8 mouse cellular contexts compared by ENCODE assay signal in the genomic region with DNA sequence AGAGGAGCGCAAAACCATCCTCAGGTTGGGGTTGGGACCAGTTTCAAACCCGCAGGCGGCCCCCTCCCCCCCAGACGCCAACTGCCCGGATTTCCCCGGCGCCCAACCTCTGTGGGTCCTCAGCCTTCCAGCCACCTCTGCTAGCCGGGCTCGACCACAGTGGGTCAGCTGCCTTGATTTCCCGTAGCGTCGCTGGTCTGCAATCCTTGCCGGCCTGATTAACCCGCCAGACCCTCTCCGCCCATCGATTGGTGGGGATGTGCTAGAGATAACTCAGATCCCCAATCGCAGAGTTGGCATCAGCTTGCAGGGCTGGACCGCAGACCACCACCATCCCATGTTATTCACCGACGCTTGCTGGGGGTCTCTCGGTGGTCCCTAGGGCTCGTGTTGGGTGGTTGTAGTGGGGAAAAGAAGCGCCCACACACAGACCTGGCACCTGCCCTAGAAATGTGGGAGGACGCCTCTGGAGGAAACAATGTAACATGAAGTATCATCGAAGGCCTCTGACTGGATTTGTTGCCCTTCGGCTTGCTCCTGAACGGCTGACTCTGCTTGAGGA. TPM values are rescaled to one million over a fixed set of nuclear protein-coding genes. Genes with fewer than 3 reads are reported as not detected.
DNase-seq lines count a peak whose midpoint lies in the region; ATAC-seq and TF ChIP-seq lines count a peak whose summit lies in the region.

No protein-coding gene starts in this region.

- no peak for TF ChIP-seq POLR2A in testis, adult 2 months (IDR thresholded peaks at IDR 0.05; ENCODE audit: control insufficient read depth, low read depth, low read length)

- 0 out of 2 replicates have a peak, but pooled peaks cover 3% of the 10 kb centered on the region for H3K4me1 ChIP-seq in lung, embryonic 14.5 days (ENCODE audit: insufficient read depth)
- peaks cover 8% of the 10 kb centered on the region for H3K4me1 ChIP-seq in lung, embryonic 16.5 days (replicated peaks; ENCODE audit: control insufficient read depth, insufficient read depth, low read length)
- peaks cover 7% of the 10 kb centered on the region; the same call in 1 of the 2 replicates for H3K4me1 ChIP-seq in testis, adult 2 months (ENCODE audit: control insufficient read depth, insufficient read depth, low read length)

- H3K4me2 ChIP-seq in lung, embryonic 14.5 days: peak overlapping the region; percentile 90
- peak overlapping the region; percentile 95 for H3K4me2 ChIP-seq in lung, embryonic 16.5 days (ENCODE audit: low read depth, low read length)

- peak overlapping the region; percentile 88 for H3K27ac ChIP-seq in lung, embryonic 14.5 days (ENCODE audit: low read depth)
- peak overlapping the region; percentile 78 for H3K27ac ChIP-seq in lung, embryonic 16.5 days (ENCODE audit: low read length)
- peak overlapping the region; percentile 88 for H3K27ac ChIP-seq in testis, adult 2 months (ENCODE audit: control insufficient read depth, insufficient read depth, low read depth, low read length)

- no peaks in the 10 kb centered on the region for H3K9me3 ChIP-seq in lung, embryonic 14.5 days (ENCODE audit: low read depth, low read length)
- H3K9me3 ChIP-seq in lung, embryonic 16.5 days (ENCODE audit: control insufficient read depth, low read length): no peaks in the 10 kb centered on the region

- ATAC-seq in lung, embryonic 14.5 days (ENCODE audit: insufficient read depth): peak; percentile 67
- peak; percentile 63; the same call in 1 of the 2 replicates for ATAC-seq in lung, embryonic 16.5 days (ENCODE audit: low read depth)

- peak overlapping the region; percentile 94 for H3K9ac ChIP-seq in lung, embryonic 14.5 days
- H3K9ac ChIP-seq in lung, embryonic 16.5 days (ENCODE audit: low read length): peak overlapping the region; percentile 99

- peak; percentile 24 for DNase-seq in lung, embryonic 14.5 days
- DNase-seq in lung, postnatal 25 days (ENCODE audit: low spot score): no peak
- DNase-seq in c-Kit-positive CD71-negative TER-119-negative erythroid progenitor cells, embryonic 14.5 days (ENCODE audit: low read depth): peak; percentile 10
- DNase-seq in heart, postnatal 4 days: peak; percentile 44
- no peak for DNase-seq in layer of hippocampus, postnatal 10 days (ENCODE audit: low spot score in 2 of 2)
- no peak for DNase-seq in cerebellum, adult 9-10 months

- no peak for TF ChIP-seq CTCF in lung, embryonic 14.5 days (IDR thresholded peaks at IDR 0.05; ENCODE audit: low read depth)
- no peak for TF ChIP-seq CTCF in testis, adult 2 months (IDR thresholded peaks at IDR 0.05; ENCODE audit: control insufficient read depth, insufficient read depth, insufficient replicate concordance, low read depth, low read length)

- no peaks in the 10 kb centered on the region for H3K27me3 ChIP-seq in lung, embryonic 14.5 days (ENCODE audit: insufficient read depth, low read length)
- no peaks in the 10 kb centered on the region for H3K27me3 ChIP-seq in lung, embryonic 16.5 days (ENCODE audit: control insufficient read depth, insufficient read depth, low read depth, low read length)
- no peaks in the 10 kb centered on the region for H3K27me3 ChIP-seq in testis, adult 2 months (ENCODE audit: control insufficient read depth, insufficient read depth, low read length)

- H3K4me3 ChIP-seq in lung, embryonic 14.5 days (ENCODE audit: low read depth, low read length): peak overlapping the region; percentile 97
- H3K4me3 ChIP-seq in lung, embryonic 16.5 days (ENCODE audit: low read length): peak overlapping the region; percentile 95
- peak overlapping the region; percentile 88 for H3K4me3 ChIP-seq in testis, adult 2 months (ENCODE audit: control insufficient read depth, low read depth, low read length)

- H3K36me3 ChIP-seq in lung, embryonic 14.5 days (ENCODE audit: insufficient read depth): peaks cover 3% of the 10 kb centered on the region; the same call in 1 of the 2 replicates
- H3K36me3 ChIP-seq in lung, embryonic 16.5 days (ENCODE audit: control insufficient read depth, insufficient read depth, low read length): no peaks in the 10 kb centered on the region
- H3K36me3 ChIP-seq in testis, adult 2 months (ENCODE audit: control insufficient read depth, insufficient read depth, low read length): no peaks in the 10 kb centered on the region; the same call in 1 of the 2 replicates

- 1% methylated on average over 27 of the region's 27 CpGs for WGBS in lung, embryonic 14.5 days
- under 1% methylated on average over 23 of the region's 27 CpGs for WGBS in lung, embryonic 16.5 days

RNA-seq across cellular contexts. Expression of a gene that starts 0.5 kb away (rescaled TPM):
- polyA plus RNA-seq in lung, embryonic 14.5 days (2014; fragmentation: Nextera tagmentation; extraction: Ambion mirVana): 103 and 106 TPM in 2 replicates
- 10 to 100 TPM; 41.7 to 42.8 TPM for total RNA-seq in heart, postnatal 4 days (2021)
- polyA plus RNA-seq in lung, embryonic 16.5 days (2015; fragmentation: Nextera tagmentation; extraction: Ambion mirVana): 72.1 and 78.6 TPM in 2 replicates
- 23.6 and 31.8 TPM in 2 replicates for polyA plus RNA-seq in testis, adult 2 months (2012; rRNA removed)
- 10 to 100 TPM; 48.3 to 52.7 TPM for total RNA-seq in layer of hippocampus, postnatal 10 days (2021)

RNA-seq across cellular contexts. Expression of a gene that starts 10.9 kb away (rescaled TPM):
- 32.2 and 34.1 TPM in 2 replicates for polyA plus RNA-seq in lung, embryonic 14.5 days (2014; fragmentation: Nextera tagmentation; extraction: Ambion mirVana)
- 10 to 100 TPM; 90.0 to 96.8 TPM for total RNA-seq in heart, postnatal 4 days (2021)
- polyA plus RNA-seq in lung, embryonic 16.5 days (2015; fragmentation: Nextera tagmentation; extraction: Ambion mirVana): 46.2 and 47.8 TPM in 2 replicates
- polyA plus RNA-seq in testis, adult 2 months (2012; rRNA removed): 12.5 and 12.7 TPM in 2 replicates
- 100 to 1,000 TPM; 308 to 332 TPM for total RNA-seq in layer of hippocampus, postnatal 10 days (2021)

RNA-seq across cellular contexts. Expression of a gene that starts 32.0 kb away (rescaled TPM):
- 167 and 171 TPM in 2 replicates for polyA plus RNA-seq in lung, embryonic 14.5 days (2014; fragmentation: Nextera tagmentation; extraction: Ambion mirVana)
- 100 to 1,000 TPM; 224 to 238 TPM for total RNA-seq in heart, postnatal 4 days (2021)
- 189 and 192 TPM in 2 replicates for polyA plus RNA-seq in lung, embryonic 16.5 days (2015; fragmentation: Nextera tagmentation; extraction: Ambion mirVana)
- 87.3 and 112 TPM in 2 replicates for polyA plus RNA-seq in testis, adult 2 months (2012; rRNA removed)
- 100 to 1,000 TPM; 168 to 177 TPM for total RNA-seq in layer of hippocampus, postnatal 10 days (2021)

RNA-seq across cellular contexts. Expression of a gene that starts 32.2 kb away (rescaled TPM):
- 70.2 and 84.2 TPM in 2 replicates for polyA plus RNA-seq in lung, embryonic 14.5 days (2014; fragmentation: Nextera tagmentation; extraction: Ambion mirVana)
- total RNA-seq in heart, postnatal 4 days (2021): 10 to 100 TPM; 21.8 to 21.9 TPM
- 69.2 and 71.2 TPM in 2 replicates for polyA plus RNA-seq in lung, embryonic 16.5 days (2015; fragmentation: Nextera tagmentation; extraction: Ambion mirVana)
- 8.2 and 10.7 TPM in 2 replicates for polyA plus RNA-seq in testis, adult 2 months (2012; rRNA removed)
- total RNA-seq in layer of hippocampus, postnatal 10 days (2021): 10 to 100 TPM; 34.2 to 36.6 TPM

RNA-seq across cellular contexts. Expression of a gene that starts 47.2 kb away (rescaled TPM):
- 23.8 and 28.2 TPM in 2 replicates for polyA plus RNA-seq in lung, embryonic 14.5 days (2014; fragmentation: Nextera tagmentation; extraction: Ambion mirVana)
- total RNA-seq in heart, postnatal 4 days (2021): 10 to 100 TPM; 13.3 to 13.7 TPM
- polyA plus RNA-seq in lung, embryonic 16.5 days (2015; fragmentation: Nextera tagmentation; extraction: Ambion mirVana): 25.3 and 28.6 TPM in 2 replicates
- 1.8 and 2.3 TPM in 2 replicates for polyA plus RNA-seq in testis, adult 2 months (2012; rRNA removed)
- 10 to 100 TPM; 49.6 to 49.9 TPM for total RNA-seq in layer of hippocampus, postnatal 10 days (2021)

Comparison
In these comparisons a context has a peak if more than half of its experiments do, and no peak if none do; other contexts are left out.
1. DNase-seq: peak in lung, embryonic 14.5 days (single experiment), c-Kit-positive CD71-negative TER-119-negative erythroid progenitor cells, embryonic 14.5 days (single experiment) and heart, postnatal 4 days (single experiment); none in lung, postnatal 25 days (single experiment), layer of hippocampus, postnatal 10 days (0 of 2) and cerebellum, adult 9-10 months (single experiment).
2. Peak in every context shown above with its lines, with median percentiles within 50 percentile points of each other: H3K27ac ChIP-seq and H3K4me3 ChIP-seq.